In the genomic region with DNA sequence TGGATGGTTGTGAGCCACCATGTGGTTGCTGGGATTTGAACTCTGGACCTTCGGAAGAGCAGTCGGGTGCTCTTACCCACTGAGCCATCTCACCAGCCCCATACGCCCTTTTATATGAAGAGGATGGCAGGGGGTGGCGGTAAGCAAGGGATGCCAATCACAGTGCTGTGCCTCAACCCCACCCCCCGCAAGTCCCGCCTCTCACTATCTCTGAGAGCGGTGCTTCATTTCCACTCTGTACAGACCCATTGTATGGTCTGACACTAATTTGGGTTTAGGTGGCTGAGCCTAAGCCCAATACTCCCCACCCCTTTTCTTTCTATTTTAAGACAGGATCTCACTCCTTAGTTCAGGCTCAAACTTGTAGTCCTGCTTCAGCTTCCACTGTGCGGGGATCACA, we compare ENCODE assay signal across 27 mouse cellular contexts. TPM values are rescaled to one million over a fixed set of nuclear protein-coding genes. Genes with fewer than 3 reads are reported as not detected.
DNase-seq lines count a peak whose midpoint lies in the region; ATAC-seq and TF ChIP-seq lines count a peak whose summit lies in the region.
"Had no signal": no experiment of that assay in that cellular context is flagged by ENCODE, and none has a peak within 500 bp of the region (broad histone marks: within the 10 kb centered on the region; RNA-seq: fewer than 3 reads in every experiment).

No protein-coding gene starts in this region.

- TF ChIP-seq CTCF in liver, postnatal 0 days (IDR thresholded peaks at IDR 0.05; ENCODE audit: low read depth), result no peak

- H3K4me3 ChIP-seq in heart, embryonic 10.5 days, result peak overlapping the region; percentile 30; the same call in 1 of the 2 replicates
- H3K4me3 ChIP-seq in hindbrain, embryonic 13.5 days, result no peak overlapping the region
- H3K4me3 ChIP-seq in hindbrain, embryonic 12.5 days, result no peak overlapping the region
- H3K4me3 ChIP-seq in lung, embryonic 16.5 days (ENCODE audit: low read length), result no peak overlapping the region
- no peak overlapping the region for H3K4me3 ChIP-seq in liver, postnatal 0 days (ENCODE audit: low read depth, low read length)
- H3K4me3 ChIP-seq: forebrain, embryonic 12.5 days; midbrain, embryonic 15.5 days had no signal

- WGBS in heart, embryonic 10.5 days, result 47% methylated on average over 8 of the region's 8 CpGs
- 55% methylated on average over 8 of the region's 8 CpGs for WGBS in hindbrain, embryonic 13.5 days
- 53% methylated on average over 8 of the region's 8 CpGs for WGBS in hindbrain, embryonic 12.5 days
- WGBS in lung, embryonic 16.5 days, result 61% methylated on average over 8 of the region's 8 CpGs
- 54% methylated on average over 8 of the region's 8 CpGs for WGBS in liver, postnatal 0 days (ENCODE audit: insufficient replicate concordance)

- peaks cover 10% of the 10 kb centered on the region for H3K4me1 ChIP-seq in heart, embryonic 10.5 days
- peaks cover 5% of the 10 kb centered on the region; the same call in 1 of the 2 replicates for H3K4me1 ChIP-seq in hindbrain, embryonic 13.5 days (replicated peaks)
- no peaks in the 10 kb centered on the region for H3K4me1 ChIP-seq in hindbrain, embryonic 12.5 days
- peaks cover 5% of the 10 kb centered on the region for H3K4me1 ChIP-seq in lung, embryonic 16.5 days (replicated peaks; ENCODE audit: control insufficient read depth, insufficient read depth, low read length)
- peaks cover 3% of the 10 kb centered on the region for H3K4me1 ChIP-seq in liver, postnatal 0 days (ENCODE audit: insufficient read depth)
- H3K4me1 ChIP-seq: midbrain, embryonic 15.5 days had no signal

- no peak overlapping the region for H3K27ac ChIP-seq in heart, embryonic 10.5 days
- H3K27ac ChIP-seq in hindbrain, embryonic 13.5 days, result no peak overlapping the region
- no peak overlapping the region for H3K27ac ChIP-seq in hindbrain, embryonic 12.5 days
- H3K27ac ChIP-seq in lung, embryonic 16.5 days (ENCODE audit: low read length), result no peak overlapping the region
- H3K27ac ChIP-seq in liver, postnatal 0 days (ENCODE audit: low read depth), result 0 out of 2 replicates have a peak overlapping the region, but pooled peaks have one; percentile 30
- H3K27ac ChIP-seq: forebrain, embryonic 12.5 days; macrophage; midbrain, embryonic 15.5 days had no signal

- ATAC-seq in hindbrain, embryonic 13.5 days (ENCODE audit: low FRiP score), result no peak
- no peak for ATAC-seq in hindbrain, embryonic 12.5 days (ENCODE audit: low FRiP score)
- ATAC-seq in lung, embryonic 16.5 days (ENCODE audit: low read depth), result no peak
- no peak for ATAC-seq in liver, postnatal 0 days
- ATAC-seq: midbrain, embryonic 15.5 days had no signal

- H3K9ac ChIP-seq in hindbrain, embryonic 13.5 days, result 0 out of 2 replicates have a peak overlapping the region, but pooled peaks have one; percentile 5
- no peak overlapping the region for H3K9ac ChIP-seq in hindbrain, embryonic 12.5 days
- no peak overlapping the region for H3K9ac ChIP-seq in lung, embryonic 16.5 days (ENCODE audit: low read length)
- no peak overlapping the region for H3K9ac ChIP-seq in liver, postnatal 0 days (replicated peaks)
- H3K9ac ChIP-seq: forebrain, embryonic 12.5 days; midbrain, embryonic 15.5 days had no signal

- DNase-seq in heart, embryonic 10.5 days (ENCODE audit: low spot score), result no peak
- DNase-seq in heart, adult 8-10 months (ENCODE audit: low spot score), result no peak
- DNase-seq in lung, postnatal 14 days, result no peak
- DNase-seq in liver, postnatal 0 days, result no peak
- DNase-seq in embryo, embryonic 10 days (ENCODE audit: low spot score), result no peak
- DNase-seq: cerebellum, adult 8-10 months; retina, postnatal 1 day; right cerebral cortex, postnatal 4 days; thymus, postnatal 4 days had no signal

- no peak overlapping the region for H3K4me2 ChIP-seq in hindbrain, embryonic 13.5 days
- H3K4me2 ChIP-seq in hindbrain, embryonic 12.5 days (replicated peaks), result no peak overlapping the region
- H3K4me2 ChIP-seq in lung, embryonic 16.5 days (ENCODE audit: low read depth, low read length), result peak overlapping the region; percentile 29; the same call in 1 of the 2 replicates
- peak overlapping the region; percentile 11; the same call in 1 of the 2 replicates for H3K4me2 ChIP-seq in liver, postnatal 0 days (ENCODE audit: low read depth, low read length)
- H3K4me2 ChIP-seq: forebrain, embryonic 12.5 days; midbrain, embryonic 15.5 days had no signal

- TF ChIP-seq EP300 in liver, postnatal 0 days (IDR thresholded peaks at IDR 0.05; ENCODE audit: low read depth), result no peak

- no peaks in the 10 kb centered on the region for H3K9me3 ChIP-seq in heart, embryonic 10.5 days
- no peaks in the 10 kb centered on the region for H3K9me3 ChIP-seq in hindbrain, embryonic 13.5 days
- no peaks in the 10 kb centered on the region for H3K9me3 ChIP-seq in hindbrain, embryonic 12.5 days (replicated peaks)
- H3K9me3 ChIP-seq in lung, embryonic 16.5 days (ENCODE audit: control insufficient read depth, low read length), result no peaks in the 10 kb centered on the region
- H3K9me3 ChIP-seq in liver, postnatal 0 days (ENCODE audit: low read length), result no peaks in the 10 kb centered on the region
- H3K9me3 ChIP-seq: forebrain, embryonic 12.5 days; G1E; midbrain, embryonic 15.5 days had no signal

- H3K27me3 ChIP-seq in heart, embryonic 10.5 days (ENCODE audit: insufficient read depth, poor library complexity, severe bottlenecking), result peaks cover 36% of the 10 kb centered on the region
- H3K27me3 ChIP-seq in hindbrain, embryonic 13.5 days, result peaks cover 23% of the 10 kb centered on the region; the same call in 1 of the 2 replicates
- H3K27me3 ChIP-seq in hindbrain, embryonic 12.5 days, result peaks cover 4% of the 10 kb centered on the region; the same call in 1 of the 2 replicates
- no peaks in the 10 kb centered on the region; the same call in 1 of the 2 replicates for H3K27me3 ChIP-seq in lung, embryonic 16.5 days (ENCODE audit: control insufficient read depth, insufficient read depth, low read depth, low read length)
- H3K27me3 ChIP-seq in liver, postnatal 0 days (ENCODE audit: insufficient read depth, low read length), result 0 out of 2 replicates have a peak, but pooled peaks cover 7% of the 10 kb centered on the region
- H3K27me3 ChIP-seq: midbrain, embryonic 15.5 days had no signal

- H3K36me3 ChIP-seq in heart, embryonic 10.5 days, result no peaks in the 10 kb centered on the region
- no peaks in the 10 kb centered on the region for H3K36me3 ChIP-seq in hindbrain, embryonic 13.5 days
- H3K36me3 ChIP-seq in hindbrain, embryonic 12.5 days, result no peaks in the 10 kb centered on the region
- H3K36me3 ChIP-seq in lung, embryonic 16.5 days (ENCODE audit: control insufficient read depth, insufficient read depth, low read length), result no peaks in the 10 kb centered on the region
- H3K36me3 ChIP-seq in liver, postnatal 0 days (replicated peaks; ENCODE audit: insufficient read depth, low read length), result no peaks in the 10 kb centered on the region
- H3K36me3 ChIP-seq: forebrain, embryonic 12.5 days; G1E; midbrain, embryonic 15.5 days had no signal

RNA-seq across cellular contexts. Expression of gene Sds, which starts 0.5 kb away (rescaled TPM):
- polyA plus RNA-seq in heart, embryonic 10.5 days (2016; fragmentation: Nextera tagmentation; extraction: Ambion mirVana), result 0.16 and 0.23 TPM in 2 replicates
- total RNA-seq in heart, adult 8-10 months (2022), result 1 to 10 TPM; 1.4 to 4.9 (median 1.7) TPM
- not detected in 2 replicates for polyA plus RNA-seq in hindbrain, embryonic 13.5 days (2015; fragmentation: Nextera tagmentation; extraction: Ambion mirVana)
- not detected in 2 replicates for polyA plus RNA-seq in hindbrain, embryonic 12.5 days (2016; fragmentation: Nextera tagmentation; extraction: Ambion mirVana)
- polyA plus RNA-seq in lung, embryonic 16.5 days (2015; fragmentation: Nextera tagmentation; extraction: Ambion mirVana), result 0.26 TPM in 1 of 2 replicates, not detected in the other
- polyA plus RNA-seq in liver, postnatal 0 days (2015; fragmentation: Nextera tagmentation; extraction: Ambion mirVana), result 32.4 and 32.5 TPM in 2 replicates
- total RNA-seq: common myeloid progenitor, adult 5-6 weeks; G1E; neutrophil, adult 5-6 weeks had no signal
- polyA plus RNA-seq: embryonic facial prominence, embryonic 14.5 days; forebrain, embryonic 12.5 days; G1E; gonadal fat pad, adult 2 months; intestine, embryonic 14.5 days; kidney, embryonic 14.5 days; limb, embryonic 11.5 days; macrophage; midbrain, embryonic 15.5 days had no signal

RNA-seq across cellular contexts. Expression of gene Sdsl, which starts 3.3 kb away (rescaled TPM):
- 7.5 and 7.7 TPM in 2 replicates for polyA plus RNA-seq in heart, embryonic 10.5 days (2016; fragmentation: Nextera tagmentation; extraction: Ambion mirVana)
- 10 to 100 TPM in 1 of 4 experiments, 1 to 10 TPM in 3; 8.6 to 11.4 (median 9.5) TPM for total RNA-seq in heart, adult 8-10 months (2022)
- polyA plus RNA-seq in hindbrain, embryonic 13.5 days (2015; fragmentation: Nextera tagmentation; extraction: Ambion mirVana), result 6.4 and 6.7 TPM in 2 replicates
- 5.4 and 7.5 TPM in 2 replicates for polyA plus RNA-seq in hindbrain, embryonic 12.5 days (2016; fragmentation: Nextera tagmentation; extraction: Ambion mirVana)
- polyA plus RNA-seq in lung, embryonic 16.5 days (2015; fragmentation: Nextera tagmentation; extraction: Ambion mirVana), result 7.7 and 8.1 TPM in 2 replicates
- 21.0 and 24.5 TPM in 2 replicates for polyA plus RNA-seq in liver, postnatal 0 days (2015; fragmentation: Nextera tagmentation; extraction: Ambion mirVana)
- total RNA-seq: neutrophil, adult 5-6 weeks had no signal
- polyA plus RNA-seq: macrophage had no signal

RNA-seq across cellular contexts. Expression of gene Plbd2, which starts 27.6 kb away (rescaled TPM):
- 43.9 and 46.6 TPM in 2 replicates for polyA plus RNA-seq in heart, embryonic 10.5 days (2016; fragmentation: Nextera tagmentation; extraction: Ambion mirVana)
- total RNA-seq in heart, adult 8-10 months (2022), result 10 to 100 TPM; 46.7 to 54.2 (median 49.5) TPM
- 31.8 and 32.3 TPM in 2 replicates for polyA plus RNA-seq in hindbrain, embryonic 13.5 days (2015; fragmentation: Nextera tagmentation; extraction: Ambion mirVana)
- polyA plus RNA-seq in hindbrain, embryonic 12.5 days (2016; fragmentation: Nextera tagmentation; extraction: Ambion mirVana), result 42.0 and 44.7 TPM in 2 replicates
- 48.8 and 50.5 TPM in 2 replicates for polyA plus RNA-seq in lung, embryonic 16.5 days (2015; fragmentation: Nextera tagmentation; extraction: Ambion mirVana)
- polyA plus RNA-seq in liver, postnatal 0 days (2015; fragmentation: Nextera tagmentation; extraction: Ambion mirVana), result 53.6 and 54.1 TPM in 2 replicates

RNA-seq across cellular contexts. Expression of gene Slc8b1, which starts 35.1 kb away (rescaled TPM):
- polyA plus RNA-seq in heart, embryonic 10.5 days (2016; fragmentation: Nextera tagmentation; extraction: Ambion mirVana), result 4.2 and 5.9 TPM in 2 replicates
- total RNA-seq in heart, adult 8-10 months (2022), result 10 to 100 TPM in 2 of 4 experiments, 1 to 10 TPM in 2; 8.2 to 12.4 (median 10.0) TPM
- polyA plus RNA-seq in hindbrain, embryonic 13.5 days (2015; fragmentation: Nextera tagmentation; extraction: Ambion mirVana), result 2.5 and 4.1 TPM in 2 replicates
- 3.5 and 4.0 TPM in 2 replicates for polyA plus RNA-seq in hindbrain, embryonic 12.5 days (2016; fragmentation: Nextera tagmentation; extraction: Ambion mirVana)
- polyA plus RNA-seq in lung, embryonic 16.5 days (2015; fragmentation: Nextera tagmentation; extraction: Ambion mirVana), result 8.5 and 8.6 TPM in 2 replicates
- 15.3 and 17.1 TPM in 2 replicates for polyA plus RNA-seq in liver, postnatal 0 days (2015; fragmentation: Nextera tagmentation; extraction: Ambion mirVana)

RNA-seq across cellular contexts. Expression of gene Lhx5, which starts 44.4 kb away (rescaled TPM):
- polyA plus RNA-seq in heart, embryonic 10.5 days (2016; fragmentation: Nextera tagmentation; extraction: Ambion mirVana), result 0.05 TPM in 1 of 2 replicates, not detected in the other
- not detected for total RNA-seq in heart, adult 8-10 months (2022)
- 48.9 and 50.7 TPM in 2 replicates for polyA plus RNA-seq in hindbrain, embryonic 13.5 days (2015; fragmentation: Nextera tagmentation; extraction: Ambion mirVana)
- 63.0 and 67.2 TPM in 2 replicates for polyA plus RNA-seq in hindbrain, embryonic 12.5 days (2016; fragmentation: Nextera tagmentation; extraction: Ambion mirVana)
- polyA plus RNA-seq in lung, embryonic 16.5 days (2015; fragmentation: Nextera tagmentation; extraction: Ambion mirVana), result not detected in 2 replicates
- not detected in 2 replicates for polyA plus RNA-seq in liver, postnatal 0 days (2015; fragmentation: Nextera tagmentation; extraction: Ambion mirVana)
- total RNA-seq: adrenal gland, postnatal 4 days; common myeloid progenitor, adult 5-6 weeks; layer of hippocampus, adult 18-20 months; neutrophil, adult 5-6 weeks had no signal
- polyA plus RNA-seq: C2C12; embryonic facial prominence, embryonic 14.5 days; G1E; gonadal fat pad, adult 2 months; intestine, embryonic 14.5 days; kidney, embryonic 14.5 days; limb, embryonic 11.5 days; liver, embryonic 16.5 days; macrophage had no signal

Comparison
In these comparisons a context has a peak if more than half of its experiments do, and no peak if none do; other contexts are left out.
1. H3K4me2 ChIP-seq: peak in lung, embryonic 16.5 days (single experiment) and liver, postnatal 0 days (single experiment); none in hindbrain, embryonic 13.5 days (single experiment) and hindbrain, embryonic 12.5 days (single experiment).
2. RNA of gene Sds, which starts 0.5 kb away (polyA plus RNA-seq): 32.4 to 32.5 TPM in liver, postnatal 0 days; 0.16 to 0.23 TPM in heart, embryonic 10.5 days, 0.26 TPM in lung, embryonic 16.5 days, not detected in hindbrain, embryonic 12.5 days and not detected in hindbrain, embryonic 13.5 days; every median in the first group is over 10 times any median in the second.